Mouse (Mus musculus) MN1 (cell line): ENCODE results near the gene Tshb.

Source experiments
- DNase-seq: peaks from one replicate; pipeline ENCODE4 v3.0.0-alpha.2; 2016; ENCODE audit warnings: low spot score

The Tshb gene

DNA sequence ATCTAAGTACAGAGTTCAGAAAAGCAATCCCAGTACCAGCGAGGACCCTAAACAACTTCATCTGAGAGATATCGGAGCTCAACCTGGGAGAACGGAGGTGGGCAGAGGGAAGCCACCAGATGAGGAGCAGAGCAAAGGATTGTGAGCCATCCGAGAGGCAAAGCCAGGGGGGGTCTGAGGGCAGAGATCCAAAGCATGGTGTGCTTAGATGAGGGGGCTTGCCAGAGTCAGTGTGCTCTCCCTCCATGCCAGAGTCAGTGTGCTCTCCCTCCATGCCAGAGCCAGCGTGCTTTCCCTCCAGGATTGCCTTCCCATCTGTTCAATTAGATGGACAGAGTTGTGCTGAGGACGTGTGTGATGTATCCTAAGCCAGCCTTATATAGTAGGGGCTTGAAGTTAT, 45.4 kb downstream of the Tshb start:
- DNase-seq = no peak

DNA sequence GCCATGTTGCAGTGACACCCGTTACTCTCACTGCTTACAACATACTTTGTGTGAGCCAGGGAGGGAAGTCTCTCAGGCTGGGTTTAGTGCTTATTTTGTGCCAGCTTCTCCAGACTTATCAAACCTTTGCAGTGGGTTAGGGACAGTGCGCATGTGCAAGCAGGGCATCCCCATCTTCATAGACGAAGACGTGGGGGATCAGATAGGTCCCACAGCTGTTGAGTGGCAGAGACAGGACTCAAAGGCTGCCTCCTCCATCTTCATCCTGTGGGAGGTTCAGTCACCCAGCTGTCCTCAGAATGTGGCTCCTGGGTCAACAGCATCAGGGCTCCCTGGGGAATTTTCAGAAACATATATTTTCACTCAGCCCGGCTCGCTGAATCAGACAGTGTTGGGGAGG, 46.1 kb downstream of the Tshb start:
- no peak for DNase-seq

DNA sequence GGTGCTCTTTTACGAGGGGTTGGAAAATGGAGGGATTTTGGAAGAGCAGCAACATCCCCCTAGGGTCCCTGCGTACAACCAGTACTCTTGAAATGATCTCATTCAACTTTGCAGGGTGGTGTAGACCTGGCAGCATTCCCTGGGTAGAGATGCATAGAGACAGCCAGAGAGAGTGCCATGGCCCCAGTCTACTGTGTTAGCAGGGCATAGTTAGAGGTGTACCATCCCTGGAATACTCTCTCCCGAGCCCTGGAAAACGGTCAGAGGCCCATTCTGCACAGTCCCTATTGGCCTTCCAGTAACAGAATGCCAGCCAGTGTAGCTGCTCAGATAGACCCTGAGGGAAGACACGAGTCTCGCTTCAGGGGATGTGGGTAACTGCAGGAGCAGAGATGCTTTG, 46.9 kb downstream of the Tshb start:
- no peak for DNase-seq

DNA sequence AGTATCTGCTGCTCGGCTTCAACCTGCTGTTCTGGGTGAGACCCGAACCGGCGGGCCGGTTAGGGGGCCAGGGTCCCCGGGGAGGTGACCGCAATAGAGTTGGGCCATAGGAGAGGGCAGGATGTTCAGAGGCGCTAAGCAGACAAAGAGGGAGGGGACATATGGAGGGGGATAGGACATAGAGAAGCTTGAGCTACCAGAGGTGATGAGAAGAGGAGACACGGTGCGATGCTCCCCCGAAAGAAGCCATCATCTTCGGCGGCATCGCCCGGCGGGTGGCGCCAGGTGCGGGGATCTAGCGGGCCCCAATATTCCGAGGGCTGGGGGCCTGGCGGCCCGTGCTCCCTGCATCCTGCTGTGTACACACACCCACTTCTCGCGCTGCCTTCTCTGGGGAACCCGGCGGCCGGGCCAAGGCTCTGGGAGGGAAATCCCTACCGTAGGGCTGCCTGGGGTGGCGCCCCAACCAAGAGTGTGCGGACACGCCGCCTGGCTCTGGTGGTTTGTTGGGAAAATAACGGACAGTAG, 47.4 kb downstream of the Tshb start:
- peak; percentile 76 for DNase-seq

DNA sequence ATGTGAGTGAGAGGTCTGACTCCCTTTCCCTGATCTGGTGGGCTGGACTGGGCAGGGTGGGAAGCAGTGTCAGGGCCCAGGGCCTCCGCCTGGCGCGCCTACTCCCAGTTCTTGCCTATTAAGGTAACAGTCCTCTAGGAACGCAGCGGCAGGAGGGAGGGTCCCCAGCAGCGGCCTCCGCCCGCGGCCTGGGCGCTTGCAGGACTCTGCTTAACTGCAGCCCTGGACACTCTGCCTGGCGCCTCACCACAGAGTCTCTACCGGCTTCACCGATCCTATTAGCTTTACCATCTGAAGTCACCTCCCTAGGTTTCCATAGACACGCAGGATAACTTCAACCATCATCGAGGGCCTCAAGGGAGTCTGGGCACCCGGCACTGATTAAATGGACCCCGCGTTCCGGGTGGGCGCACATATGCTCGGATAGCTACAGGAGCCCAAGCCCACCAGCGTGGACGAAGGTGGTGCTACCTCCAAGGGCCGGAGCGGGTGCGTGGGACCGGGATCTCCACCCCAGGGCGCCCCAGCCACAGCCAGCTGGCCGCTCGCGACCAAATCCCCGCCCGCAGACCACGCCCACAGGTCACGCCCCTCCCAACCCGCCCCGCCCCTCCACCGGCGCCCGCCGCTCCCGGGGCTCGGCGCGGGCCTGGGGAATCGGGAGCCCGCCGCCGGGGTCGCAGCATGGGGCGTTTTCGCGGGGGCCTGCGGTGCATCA, 48.0 kb downstream of the Tshb start, which contains the start of gene Tspan2:
Tspan2 (plus strand) TSS at position 217 of the 718 bp plus-strand sequence.
- peak; percentile 65 for DNase-seq

DNA sequence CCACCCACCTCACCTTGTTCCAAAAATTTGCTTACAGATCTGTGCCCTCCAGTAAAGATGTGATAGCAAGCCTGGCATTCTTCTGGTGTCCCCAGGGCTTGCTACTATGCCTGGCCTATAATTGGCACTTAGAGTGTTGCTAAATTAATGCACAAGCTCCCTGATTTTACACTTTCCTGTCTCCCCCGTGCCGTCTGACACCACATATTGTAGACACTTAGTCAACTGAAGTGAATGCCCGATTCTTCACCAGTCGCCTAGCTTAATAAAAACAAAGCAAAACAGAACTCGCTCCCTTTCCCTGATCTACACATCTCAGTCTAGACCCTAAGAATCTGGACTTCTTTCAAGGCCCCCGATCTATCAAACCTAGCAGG, 48.6 kb downstream of the Tshb start:
- no peak for DNase-seq

DNA sequence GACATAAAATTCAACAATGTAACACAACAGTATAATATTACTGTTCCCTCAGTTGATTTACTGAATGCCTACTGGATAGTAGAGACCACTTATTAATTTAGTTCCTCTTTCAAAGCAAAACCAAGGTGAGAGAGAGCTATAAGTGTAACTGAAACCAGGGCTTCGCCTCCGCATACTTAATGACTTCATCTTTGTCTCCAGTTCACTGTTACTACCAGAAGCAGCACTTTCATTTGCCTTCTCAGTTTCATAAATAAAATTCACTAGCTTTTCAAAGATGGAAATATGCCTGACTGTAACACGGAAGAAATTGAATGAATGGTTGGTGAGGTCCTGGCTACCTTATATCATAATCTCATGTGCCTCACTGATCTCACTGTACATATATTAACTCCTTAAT, 49.5 kb downstream of the Tshb start:
- DNase-seq = no peak

DNA sequence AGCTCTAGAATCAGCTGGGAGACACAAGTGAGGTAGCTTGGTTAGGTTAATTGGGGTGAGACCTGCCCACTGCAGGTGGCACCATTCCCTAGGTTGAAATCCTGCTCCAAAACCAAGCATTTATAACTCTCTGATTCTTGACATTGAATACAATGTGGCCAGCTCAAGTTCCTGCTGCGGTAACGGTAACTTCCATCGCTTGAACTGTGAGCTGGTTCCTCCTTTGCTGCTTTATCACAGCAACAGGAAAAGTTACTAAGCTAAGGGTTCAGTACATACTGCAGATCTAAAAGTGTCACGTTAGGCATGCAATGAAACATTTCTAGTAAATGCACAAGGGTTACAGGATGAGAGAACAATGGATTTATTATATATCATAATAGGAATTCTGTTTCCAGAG, 49.9 kb downstream of the Tshb start:
- no peak for DNase-seq

DNA sequence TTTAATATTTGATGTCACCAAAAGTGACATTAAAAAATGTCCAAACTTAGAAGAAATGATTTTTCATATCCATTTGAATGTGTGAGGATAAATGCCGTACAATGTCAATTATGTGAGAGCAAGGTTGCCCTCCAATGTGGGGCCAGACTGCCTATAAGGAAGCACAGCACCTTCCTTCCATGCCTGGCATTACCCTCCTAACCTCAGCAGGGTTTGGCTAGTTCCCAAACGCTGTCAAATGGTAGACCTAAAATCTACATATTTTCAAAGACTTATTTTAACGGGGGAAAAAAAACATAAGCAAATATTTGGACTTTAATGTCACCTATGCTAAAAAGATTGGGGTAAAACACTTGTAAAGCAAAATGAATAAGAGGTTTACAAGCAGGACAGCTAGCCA, 51.4 kb downstream of the Tshb start:
- DNase-seq = no peak

DNA sequence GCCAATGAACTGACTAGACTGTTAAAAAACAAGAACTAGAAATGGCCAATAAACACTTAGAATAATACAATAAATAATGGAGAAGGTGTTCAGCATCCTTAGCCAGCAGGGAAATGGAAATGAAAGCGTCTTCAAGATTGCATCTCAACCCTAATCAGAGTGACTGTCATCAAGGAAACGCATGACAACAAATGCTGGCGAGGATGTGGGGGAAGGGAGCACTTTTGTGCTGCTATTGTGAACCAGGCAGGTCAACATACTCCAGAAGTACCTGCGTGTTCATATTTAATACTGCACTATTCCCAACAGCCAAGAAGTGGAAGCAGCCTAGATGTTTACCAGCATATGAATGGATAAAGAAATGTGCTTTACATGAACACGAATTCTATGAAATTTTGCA, 53.1 kb downstream of the Tshb start:
- no peak for DNase-seq
